Mouse (Mus musculus) spleen, postnatal 14 days (tissue): ENCODE measurements around the gene Enah.

Source experiments
- DNase-seq, 2 experiments: peaks; one replicate each; pipeline ENCODE4 v3.0.0; 2021 to 2022; ENCODE audit warnings: low spot score in 2 of 2

The Enah gene

GRCm38 (mm10) chr1:181847396-181847795, 172.4 kb downstream of the Enah start:
- DNase-seq: no peak
